Mouse (Mus musculus) cerebellum, adult 9-10 months (tissue): ENCODE data around the gene Snapc4.
"Not testable (repeated sequence)": the region's sequence is repeated elsewhere in the genome, so short reads cannot be mapped to it uniquely, and the experiment has no call there.

Experiments used
- DNase-seq: peaks from one replicate; pipeline ENCODE4 v3.0.0; 2022

Snapc4 gene

GRCm38 (mm10) chr2:26380131-26380771 lies at the start of gene Snapc4:
TSS of gene Snapc4 (minus strand) at chr2:26380653.
- peak; percentile 78 for DNase-seq

GRCm38 (mm10) chr2:26429851-26430250 lies 49.4 kb upstream of the Snapc4 start:
- no peak for DNase-seq

- no peak for DNase-seq
Measured at GRCm38 (mm10) chr2:26424541-26424940, 44.1 kb upstream of the Snapc4 start.

- DNase-seq, result no peak
Measured at GRCm38 (mm10) chr2:26423086-26423485, 42.6 kb upstream of the Snapc4 start.

- DNase-seq, result no peak
Measured at GRCm38 (mm10) chr2:26421969-26422368, 41.5 kb upstream of the Snapc4 start.

- DNase-seq, result no peak
Measured at GRCm38 (mm10) chr2:26418120-26418519, 37.7 kb upstream of the Snapc4 start.

- DNase-seq, result no peak
Measured at GRCm38 (mm10) chr2:26417066-26417465, 36.6 kb upstream of the Snapc4 start.

GRCm38 (mm10) chr2:26410931-26411411 lies 30.5 kb upstream of the Snapc4 start:
- DNase-seq, result peak; percentile 55

- peak; percentile 65 for DNase-seq
Measured at GRCm38 (mm10) chr2:26410091-26410490, 29.6 kb upstream of the Snapc4 start.

GRCm38 (mm10) chr2:26409362-26409761 lies 28.9 kb upstream of the Snapc4 start:
- no peak for DNase-seq

- peak; percentile 96 for DNase-seq
Measured at GRCm38 (mm10) chr2:26408515-26409356, 28.3 kb upstream of the Snapc4 start, which contains the start of gene Inpp5e. TSS of gene Inpp5e (minus strand) at chr2:26409203.

GRCm38 (mm10) chr2:26403306-26403705 lies 22.9 kb upstream of the Snapc4 start:
- DNase-seq, result no peak

- DNase-seq, result peak; percentile 74
Measured at GRCm38 (mm10) chr2:26402265-26402664, 21.8 kb upstream of the Snapc4 start.

- no peak for DNase-seq
Measured at GRCm38 (mm10) chr2:26401023-26401422, 20.6 kb upstream of the Snapc4 start.

- DNase-seq, result no peak
Measured at GRCm38 (mm10) chr2:26400296-26400695, 19.8 kb upstream of the Snapc4 start.

- no peak for DNase-seq
Measured at GRCm38 (mm10) chr2:26399647-26400046, 19.2 kb upstream of the Snapc4 start.

- no peak for DNase-seq
Measured at GRCm38 (mm10) chr2:26398978-26399377, 18.5 kb upstream of the Snapc4 start.

GRCm38 (mm10) chr2:26391617-26392016 lies 11.2 kb upstream of the Snapc4 start:
- DNase-seq, result no peak

- DNase-seq, result no peak
Measured at GRCm38 (mm10) chr2:26390954-26391353, 10.5 kb upstream of the Snapc4 start.

- DNase-seq, result peak; percentile 73
Measured at GRCm38 (mm10) chr2:26389154-26389690, 8.8 kb upstream of the Snapc4 start, which contains the start of the genes Entr1 and Pmpca. TSS of gene Entr1 (minus strand) at chr2:26389316. TSS of gene Pmpca (plus strand) at chr2:26389339.

- DNase-seq, result no peak
Measured at GRCm38 (mm10) chr2:26388682-26389153, 8.3 kb upstream of the Snapc4 start.

- no peak for DNase-seq
Measured at GRCm38 (mm10) chr2:26387713-26388112, 7.3 kb upstream of the Snapc4 start.

GRCm38 (mm10) chr2:26380871-26381270 lies 418 bp upstream of the Snapc4 start:
- not testable (repeated sequence) for DNase-seq
